Mouse (Mus musculus) layer of hippocampus, adult 11-12 months (tissue): ENCODE data around the gene Tbl1x.
A peak's percentile ranks its signal among the peaks of the same experiment; 100 is the strongest.

ENCODE experiments used
- DNase-seq: peaks from one replicate; pipeline ENCODE4 v3.0.0; 2022; ENCODE audit warnings: low spot score

The Tbl1x gene

GRCm38 (mm10) chrX:77608947-77609703 is 98.3 kb downstream of the Tbl1x start:
- DNase-seq = no peak

GRCm38 (mm10) chrX:77611938-77612337 is 101.1 kb downstream of the Tbl1x start:
- DNase-seq = no peak

- no peak for DNase-seq
These were observed 102.2 kb downstream of the Tbl1x start for GRCm38 (mm10) chrX:77613041-77613440.

- no peak for DNase-seq
These were observed 105.0 kb downstream of the Tbl1x start for GRCm38 (mm10) chrX:77615735-77616293.

- no peak for DNase-seq
These were observed 106.7 kb downstream of the Tbl1x start for GRCm38 (mm10) chrX:77617368-77618144.

GRCm38 (mm10) chrX:77630439-77630838 is 119.6 kb downstream of the Tbl1x start:
- no peak for DNase-seq

GRCm38 (mm10) chrX:77636499-77636898 is 125.7 kb downstream of the Tbl1x start:
- DNase-seq = no peak

GRCm38 (mm10) chrX:77638076-77638475 is 127.3 kb downstream of the Tbl1x start:
- peak; percentile 44 for DNase-seq

GRCm38 (mm10) chrX:77640301-77640700 is 129.5 kb downstream of the Tbl1x start:
- DNase-seq = no peak

GRCm38 (mm10) chrX:77646164-77646563 is 135.4 kb downstream of the Tbl1x start:
- DNase-seq = no peak

- no peak for DNase-seq
These were observed 139.4 kb downstream of the Tbl1x start for GRCm38 (mm10) chrX:77650246-77650645.

- DNase-seq = no peak
These were observed 151.2 kb downstream of the Tbl1x start for GRCm38 (mm10) chrX:77662030-77662429.

- DNase-seq = no peak
These were observed 152.5 kb downstream of the Tbl1x start for GRCm38 (mm10) chrX:77663276-77663675.

GRCm38 (mm10) chrX:77665030-77665429 is 154.2 kb downstream of the Tbl1x start:
- DNase-seq = no peak

GRCm38 (mm10) chrX:77666911-77667310 is 156.1 kb downstream of the Tbl1x start:
- no peak for DNase-seq

GRCm38 (mm10) chrX:77667441-77667840 is 156.6 kb downstream of the Tbl1x start:
- DNase-seq = no peak

- DNase-seq = no peak
These were observed 159.2 kb downstream of the Tbl1x start for GRCm38 (mm10) chrX:77669779-77670550.
